Mouse (Mus musculus) limb, embryonic 11.5 days (tissue): ENCODE data around the gene Trabd2b. TPM values are rescaled to one million over a fixed set of nuclear protein-coding genes. Genes with fewer than 3 reads are reported as not detected.

ENCODE experiments used
- ATAC-seq: fragments of 200-750 bp; cut with Nextera tagmentation; 2 replicates; pipeline ENCODE4 v1.8.0; 2017; ENCODE audit warnings: low read depth; ENCODE audit not compliant: insufficient number of reproducible peaks, low FRiP score, low TSS enrichment
- DNase-seq: peaks from one replicate; pipeline ENCODE4 v3.0.0-alpha.2; 2015; ENCODE audit warnings: low spot score
- H3K27ac ChIP-seq: fragments of 300-500 bp; sonication (generic); replicated peaks from 2 replicates; pipeline ENCODE4 v1.5.1; 2014; ENCODE audit warnings: low read depth, mild to moderate bottlenecking, low read length
- H3K27me3 ChIP-seq: fragments of 300-500 bp; sonication (generic); 2 replicates; pipeline ENCODE4 v1.6.1; 2014; ENCODE audit warnings: mild to moderate bottlenecking, low read length, mixed read lengths; ENCODE audit not compliant: control insufficient read depth, insufficient read depth
- H3K36me3 ChIP-seq: fragments of 300-500 bp; sonication (generic); 2 replicates; pipeline ENCODE4 v1.6.1; 2014; ENCODE audit warnings: mild to moderate bottlenecking, low read length, moderate library complexity, mixed read lengths; ENCODE audit not compliant: control insufficient read depth, insufficient read depth
- H3K4me1 ChIP-seq: fragments of 300-500 bp; sonication (generic); 2 replicates; pipeline ENCODE4 v1.6.1; 2014; ENCODE audit warnings: low read length, mixed read lengths; ENCODE audit not compliant: control insufficient read depth, insufficient read depth
- H3K4me2 ChIP-seq: fragments of 300-500 bp; sonication (generic); 2 replicates; pipeline ENCODE4 v1.6.1; 2014; ENCODE audit warnings: low read depth, mild to moderate bottlenecking, moderate library complexity; ENCODE audit not compliant: severe bottlenecking
- H3K4me3 ChIP-seq: fragments of 300-500 bp; sonication (generic); 2 replicates; pipeline ENCODE4 v1.5.1; 2014; ENCODE audit warnings: low read depth, low read length
- H3K9ac ChIP-seq: fragments of 300-500 bp; sonication (generic); 2 replicates; pipeline ENCODE4 v1.6.1; 2014; ENCODE audit warnings: mild to moderate bottlenecking, low read length
- H3K9me3 ChIP-seq: fragments of 300-500 bp; sonication (generic); 2 replicates; pipeline ENCODE4 v1.6.1; 2016; ENCODE audit warnings: low read length; ENCODE audit not compliant: control insufficient read depth
- WGBS: fragments of 180-500 bp; shearing (Covaris S2); extraction: QIAGEN DNeasy Blood & Tissue Kit; methylation state at CpG from one replicate; pipeline ENCODE4 v1.1.7; 2014; 5-methylcytosine and 5-hydroxymethylcytosine counted together
- polyA plus RNA-seq: library from polyadenylated mRNA; unstranded; fragments of >200 nt; fragmentation: Nextera tagmentation; extraction: Ambion mirVana; gene quantifications from 2 replicates; pipeline ENCODE4 v1.2.1, GENCODE M21; 2014

The Trabd2b gene
- polyA plus RNA-seq, 1 experiment from 2014 or later, result 0.33 TPM

GRCm38 (mm10) chr4:114637120-114637519 is 230.6 kb downstream of the Trabd2b start:
- Histone ChIP-seq H3K4me3 (no peak overlapping the region), H3K4me2 (no peak overlapping the region), H3K4me1 (no peaks in the 10 kb centered on the region), H3K27me3 (peaks cover 24% of the 10 kb centered on the region), H3K36me3 (no peaks in the 10 kb centered on the region), H3K27ac (no peak overlapping the region), H3K9ac (no peak overlapping the region), H3K9me3 (no peaks in the 10 kb centered on the region)
- WGBS, result 22% methylated on average over 3 of the region's 3 CpGs
- DNase-seq, result peak; percentile 65
- ATAC-seq, result no peak

GRCm38 (mm10) chr4:114642469-114642868 is 235.9 kb downstream of the Trabd2b start:
- 89% methylated on average over 4 of the region's 4 CpGs for WGBS
- no peak overlapping the region for H3K9ac ChIP-seq

GRCm38 (mm10) chr4:114643679-114644208 is 237.2 kb downstream of the Trabd2b start:
- Histone ChIP-seq H3K9me3 (no peaks in the 10 kb centered on the region), H3K27ac (no peak overlapping the region), H3K36me3 (no peaks in the 10 kb centered on the region), H3K4me3 (no peak overlapping the region), H3K4me1 (peaks cover 8% of the 10 kb centered on the region; the same call in 1 of the 2 replicates), H3K27me3 (peaks cover 42% of the 10 kb centered on the region), H3K9ac (no peak overlapping the region), H3K4me2 (no peak overlapping the region)
- no peak for ATAC-seq
- no peak for DNase-seq
- 47% methylated on average over 20 of the region's 20 CpGs for whole genome bisulfite sequencing

More at GRCm38 (mm10) chr4:114642469-114642868, 235.9 kb downstream of the Trabd2b start:
- no peak overlapping the region for H3K4me2 ChIP-seq
- no peak overlapping the region for H3K27ac ChIP-seq
- no peaks in the 10 kb centered on the region for H3K9me3 ChIP-seq
- H3K4me3 ChIP-seq, result no peak overlapping the region
- DNase-seq (no peak), ATAC-seq (no peak)
- peaks cover 33% of the 10 kb centered on the region for H3K27me3 ChIP-seq
- no peaks in the 10 kb centered on the region for H3K36me3 ChIP-seq
- H3K4me1 ChIP-seq, result peaks cover 8% of the 10 kb centered on the region; the same call in 1 of the 2 replicates

GRCm38 (mm10) chr4:114645341-114645740 is 238.8 kb downstream of the Trabd2b start:
- no peaks in the 10 kb centered on the region for H3K36me3 ChIP-seq

GRCm38 (mm10) chr4:114646825-114647681 is 240.5 kb downstream of the Trabd2b start:
- peaks cover 44% of the 10 kb centered on the region for H3K27me3 ChIP-seq
- H3K27ac ChIP-seq, result no peak overlapping the region
- DNase-seq (no peak), ATAC-seq (no peak)
- H3K36me3 ChIP-seq, result no peaks in the 10 kb centered on the region
- H3K9me3 ChIP-seq, result no peaks in the 10 kb centered on the region
- H3K9ac ChIP-seq, result no peak overlapping the region
- 23% methylated on average over 13 of the region's 13 CpGs for WGBS
- H3K4me2 ChIP-seq, result no peak overlapping the region
- no peak overlapping the region for H3K4me3 ChIP-seq
- peaks cover 8% of the 10 kb centered on the region; the same call in 1 of the 2 replicates for H3K4me1 ChIP-seq

More at GRCm38 (mm10) chr4:114645341-114645740, 238.8 kb downstream of the Trabd2b start:
- Histone ChIP-seq H3K9me3 (no peaks in the 10 kb centered on the region), H3K4me3 (no peak overlapping the region), H3K27me3 (peaks cover 46% of the 10 kb centered on the region), H3K4me1 (peaks cover 8% of the 10 kb centered on the region; the same call in 1 of the 2 replicates), H3K4me2 (no peak overlapping the region), H3K27ac (no peak overlapping the region), H3K9ac (no peak overlapping the region)
- ATAC-seq (no peak), DNase-seq (no peak)

- ATAC-seq, result peak; percentile 22; the same call in 1 of the 2 replicates
- H3K9ac ChIP-seq, result no peak overlapping the region
- no peak overlapping the region for H3K4me3 ChIP-seq
- peaks cover 39% of the 10 kb centered on the region for H3K27me3 ChIP-seq
- DNase-seq, result peak; percentile 90
- H3K4me2 ChIP-seq, result no peak overlapping the region
- H3K9me3 ChIP-seq, result no peaks in the 10 kb centered on the region
- WGBS, result 9% methylated on average over 4 of the region's 4 CpGs
- H3K4me1 ChIP-seq, result peaks cover 8% of the 10 kb centered on the region; the same call in 1 of the 2 replicates
- H3K27ac ChIP-seq, result no peak overlapping the region
- H3K36me3 ChIP-seq, result no peaks in the 10 kb centered on the region
Observed at GRCm38 (mm10) chr4:114647689-114648088, 241.2 kb downstream of the Trabd2b start.

GRCm38 (mm10) chr4:114648532-114649074 is 242.1 kb downstream of the Trabd2b start:
- ATAC-seq, result no peak; the same call in 1 of the 2 replicates
- H3K9me3 ChIP-seq, result no peaks in the 10 kb centered on the region
- no peak overlapping the region for H3K9ac ChIP-seq
- H3K4me2 ChIP-seq, result peak overlapping the region; percentile 25; the same call in 1 of the 2 replicates
- peaks cover 42% of the 10 kb centered on the region for H3K27me3 ChIP-seq
- no peak overlapping the region for H3K4me3 ChIP-seq
- peaks cover 8% of the 10 kb centered on the region; the same call in 1 of the 2 replicates for H3K4me1 ChIP-seq
- WGBS, result 6% methylated on average over 28 of the region's 28 CpGs
- DNase-seq, result peak; percentile 69
- no peaks in the 10 kb centered on the region for H3K36me3 ChIP-seq
- no peak overlapping the region for H3K27ac ChIP-seq

GRCm38 (mm10) chr4:114650551-114650950 is 244.0 kb downstream of the Trabd2b start:
- Histone ChIP-seq H3K4me2 (no peak overlapping the region), H3K9me3 (no peaks in the 10 kb centered on the region), H3K27me3 (peaks cover 37% of the 10 kb centered on the region), H3K4me1 (peaks cover 8% of the 10 kb centered on the region; the same call in 1 of the 2 replicates), H3K36me3 (no peaks in the 10 kb centered on the region), H3K4me3 (no peak overlapping the region), H3K27ac (no peak overlapping the region), H3K9ac (no peak overlapping the region)
- 73% methylated on average over 6 of the region's 6 CpGs for WGBS
- ATAC-seq, result no peak
- no peak for DNase-seq
